Mouse (Mus musculus) CD8-positive naive resting alpha-beta T cell, adult 2 months (primary cell): ENCODE data around the gene Gm42742.
A peak's percentile ranks its signal among the peaks of the same experiment; 100 is the strongest.

ENCODE experiments used
- DNase-seq, 2 experiments: peaks; one replicate each; pipeline ENCODE4 v3.0.0; 2022; ENCODE audit warnings: low read depth in 2 of 2, low spot score in 2 of 2

Gm42742 gene

DNA sequence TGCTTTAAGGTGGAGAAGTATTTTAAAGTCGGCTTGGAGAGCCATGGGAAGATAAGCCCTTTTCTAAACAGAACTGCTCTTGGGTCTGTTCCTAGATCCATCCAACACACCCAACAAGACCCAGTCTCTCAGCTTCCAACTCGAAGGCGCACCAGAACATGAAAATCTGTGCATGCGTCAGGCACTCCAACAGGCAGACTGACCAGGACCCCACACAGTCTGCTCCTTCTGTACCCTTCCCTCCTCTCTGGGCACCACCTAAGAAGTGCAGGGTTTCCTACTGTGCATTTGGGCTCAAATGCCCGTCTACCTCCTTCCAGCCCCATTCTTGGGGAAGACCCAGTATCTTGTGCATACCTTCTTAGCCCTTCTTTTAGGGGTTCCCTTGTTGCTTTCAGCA lies 406 bp downstream of the Gm42742 start:
- DNase-seq: no peak

DNA sequence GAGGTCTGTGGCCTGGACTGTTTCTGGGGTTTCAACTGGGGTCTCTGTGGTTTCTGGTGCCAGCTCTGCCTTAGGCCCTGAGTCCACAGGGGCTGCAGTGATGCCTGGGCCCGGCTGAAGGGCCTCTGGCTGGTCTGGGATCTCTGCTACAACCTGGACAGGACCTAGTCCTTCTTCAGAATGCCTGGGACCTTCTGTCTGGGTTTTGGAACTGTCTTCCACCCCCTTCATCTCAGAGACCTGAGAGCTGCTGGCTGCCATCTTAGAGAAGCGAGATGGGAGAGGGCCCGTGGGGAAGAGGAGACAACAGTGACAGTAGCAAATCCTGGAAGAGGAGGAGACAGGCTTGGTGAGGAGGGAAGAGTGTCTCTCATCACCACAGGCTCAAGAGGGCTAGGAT lies 866 bp downstream of the Gm42742 start:
- DNase-seq: no peak

DNA sequence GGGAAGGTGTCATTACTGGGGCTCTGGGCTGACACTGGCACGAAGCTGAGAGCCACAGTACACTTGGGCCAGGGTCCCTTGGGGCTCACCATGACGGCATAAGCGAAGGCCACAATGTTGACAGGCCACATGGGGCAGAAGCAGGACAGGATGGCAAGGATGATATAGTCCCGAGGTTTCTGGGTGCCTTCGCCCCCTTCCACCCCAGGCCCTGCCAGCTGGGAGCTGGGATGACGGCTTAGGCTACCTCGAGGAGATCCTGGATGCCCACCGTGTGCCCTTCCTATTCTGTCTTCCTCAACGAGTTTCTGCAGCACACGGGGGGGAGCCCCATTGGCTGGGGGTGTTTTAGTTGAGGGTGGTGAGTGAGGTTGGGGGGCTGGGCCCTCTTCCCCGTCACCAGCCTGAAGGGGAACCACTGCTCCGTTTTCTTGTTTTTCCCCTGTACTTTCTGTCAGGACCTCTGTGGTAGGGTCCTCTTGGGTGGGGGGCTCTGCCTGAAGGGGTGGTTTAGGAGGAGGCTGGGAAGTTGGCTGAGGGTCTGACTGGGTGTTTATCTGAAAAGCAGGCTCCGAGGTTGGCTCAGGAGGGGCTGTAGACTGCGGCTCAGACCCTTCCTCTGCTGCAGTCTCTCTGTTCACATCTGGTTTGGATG lies 1.5 kb downstream of the Gm42742 start:
- no peak for DNase-seq

DNA sequence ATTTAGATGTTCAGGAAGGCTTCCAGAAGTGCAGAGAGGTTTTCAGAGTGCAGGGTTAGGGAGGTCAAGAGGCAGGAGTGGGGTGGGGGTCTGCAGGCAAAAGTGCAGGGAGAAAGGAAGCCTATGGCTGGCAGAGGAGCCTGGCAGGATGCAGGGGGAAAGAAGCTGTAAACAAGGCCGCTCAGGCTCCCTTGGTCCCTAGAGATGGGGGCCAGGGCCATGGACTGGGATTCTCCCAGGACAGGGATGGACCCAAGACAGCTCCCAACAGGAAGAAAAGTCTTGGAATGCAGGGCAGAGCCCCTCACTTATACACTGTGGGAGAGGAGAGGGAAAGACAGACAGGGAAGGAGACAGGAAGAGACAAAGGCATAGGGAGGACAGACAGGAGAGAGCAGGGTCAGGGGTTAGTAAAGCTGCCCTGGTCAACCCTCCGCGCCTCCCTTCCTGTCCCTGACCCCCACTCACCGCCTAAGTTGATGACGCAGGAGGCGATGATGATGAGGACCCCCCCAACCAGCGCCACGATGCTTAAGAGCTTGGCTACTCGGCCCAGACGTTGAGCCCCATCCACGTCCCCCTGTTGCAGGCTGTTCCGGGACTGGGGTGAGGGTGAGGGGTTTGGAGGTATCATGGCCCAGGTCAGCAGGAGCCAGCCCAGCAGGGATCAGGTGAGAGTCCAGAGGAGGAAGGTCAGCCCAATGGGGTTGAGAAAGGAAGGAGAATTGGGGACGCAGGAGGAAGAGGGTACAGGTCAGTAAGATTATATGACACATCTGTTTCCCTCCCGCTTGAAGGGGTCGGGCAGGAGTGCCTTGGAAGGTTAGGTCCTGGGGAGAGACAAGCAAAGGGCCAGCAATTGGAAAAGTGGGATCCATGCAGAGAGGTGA lies 2.2 kb downstream of the Gm42742 start:
- DNase-seq: no peak

DNA sequence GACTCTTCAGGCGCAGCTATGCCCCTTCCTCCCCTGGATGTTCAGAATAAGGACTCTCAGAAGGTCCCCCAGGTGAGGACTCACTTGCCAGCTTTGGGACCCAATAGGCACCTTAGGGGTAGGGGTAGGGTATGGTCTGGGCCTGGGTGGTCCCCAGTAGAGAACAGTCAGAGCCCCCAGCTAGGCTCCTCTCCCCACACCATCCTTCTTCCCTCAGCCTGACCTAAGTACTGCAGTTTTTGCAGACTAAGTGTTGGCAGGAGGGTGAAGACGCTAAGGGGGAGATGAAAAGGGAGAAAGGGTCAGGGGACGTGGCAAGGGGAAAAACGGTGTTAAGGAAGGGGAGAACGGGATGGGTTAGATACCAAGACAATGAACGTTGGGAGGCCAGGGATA lies 2.9 kb downstream of the Gm42742 start:
- DNase-seq: no peak

DNA sequence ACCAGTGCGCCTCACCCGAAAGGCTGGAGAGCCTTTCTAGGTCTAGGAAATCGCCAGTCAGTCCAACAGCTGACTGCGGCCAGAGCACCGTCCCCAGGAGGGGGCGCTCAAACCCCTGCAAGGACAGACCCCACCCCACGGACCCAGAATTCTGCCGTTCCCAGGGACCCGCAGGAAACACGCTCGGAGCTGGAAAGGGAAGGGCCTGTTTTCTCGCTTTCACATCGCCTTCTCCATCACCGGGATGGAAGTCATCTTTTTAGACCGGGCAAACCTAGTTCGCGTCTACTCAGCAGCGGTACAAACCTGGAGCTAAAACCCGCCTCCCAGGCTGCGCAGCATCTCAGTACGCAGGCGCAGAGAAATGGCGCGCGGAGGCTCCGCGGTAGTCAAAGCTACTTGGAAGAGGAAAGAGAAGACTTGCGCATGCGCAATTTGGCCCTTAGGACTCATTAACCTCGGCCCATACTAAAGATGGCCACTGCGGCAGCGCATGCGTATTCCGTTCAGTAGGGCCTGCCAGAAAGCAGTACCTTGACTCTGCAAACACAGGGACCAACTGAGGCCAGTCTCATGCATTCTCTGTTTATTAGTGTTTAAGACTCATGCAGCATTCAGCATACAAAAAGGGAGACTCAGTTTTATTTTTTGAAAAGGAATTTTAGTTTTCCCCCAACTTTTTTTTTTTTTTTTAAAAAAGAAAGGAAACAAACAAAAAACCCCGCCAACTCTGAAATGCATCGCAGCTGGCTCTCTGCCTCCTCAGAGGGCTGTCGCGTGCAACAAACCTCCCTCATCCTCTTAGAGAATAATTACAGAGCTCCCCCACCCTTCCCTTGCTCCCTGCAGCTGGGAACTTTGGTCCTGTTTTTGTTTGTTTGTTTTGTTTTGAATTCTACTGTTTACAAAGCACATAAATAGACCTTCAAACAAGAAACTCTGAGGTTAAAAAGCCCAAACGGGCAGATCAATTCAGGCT lies 3.6 kb downstream of the Gm42742 start, which contains the start of gene Pagr1a:
Pagr1a (minus strand) TSS at position 382 of the 979 bp plus-strand sequence.
- DNase-seq: peak; percentile 92

DNA sequence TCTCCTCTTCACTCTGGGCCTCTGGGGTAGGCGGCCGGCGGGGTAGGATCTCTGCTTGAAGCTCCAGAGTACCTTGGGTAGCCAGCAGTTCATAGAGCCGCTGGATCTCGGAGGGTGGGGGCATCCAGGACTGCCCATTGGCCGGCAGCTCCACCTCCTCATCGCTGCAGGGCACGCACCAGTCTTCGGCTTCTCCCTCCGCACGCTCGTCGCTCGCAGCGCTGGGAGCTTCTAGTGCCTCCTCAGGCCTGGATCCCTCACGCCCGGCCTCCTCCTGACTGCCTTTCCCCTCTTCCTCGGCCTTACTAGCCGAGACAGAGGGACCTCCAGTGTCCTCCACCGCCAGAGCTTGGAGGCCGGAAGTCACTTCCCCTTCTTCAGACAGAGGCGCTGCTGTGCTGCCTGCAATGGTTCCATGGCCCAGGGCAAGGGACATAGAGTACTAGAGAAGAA lies 4.4 kb downstream of the Gm42742 start:
- no peak for DNase-seq

DNA sequence TGATC lies 4.6 kb downstream of the Gm42742 start, which contains the start of gene Pagr1b:
Pagr1b (minus strand) TSS at position 4 of the 5 bp plus-strand sequence.
- DNase-seq: no peak

DNA sequence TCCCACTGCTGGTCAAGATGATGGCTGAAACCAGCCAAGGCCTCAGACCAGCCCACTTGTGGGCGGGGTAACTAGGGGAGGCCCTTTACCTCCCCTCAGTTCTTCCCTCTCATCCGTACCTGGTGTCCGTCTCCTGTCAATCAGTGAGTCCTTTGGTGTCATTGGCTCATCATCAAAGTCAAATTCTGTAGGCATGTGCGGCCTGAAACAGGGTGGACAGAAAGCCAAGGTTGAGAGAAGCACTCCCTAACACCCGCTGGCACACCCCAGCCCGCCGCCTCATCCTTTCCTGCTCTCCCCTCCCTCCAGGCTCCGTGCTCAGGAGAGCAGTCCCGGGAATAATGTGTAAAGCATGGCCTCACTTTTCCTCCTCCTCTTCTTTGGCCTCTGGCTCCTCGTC lies 4.8 kb downstream of the Gm42742 start:
- DNase-seq: no peak

DNA sequence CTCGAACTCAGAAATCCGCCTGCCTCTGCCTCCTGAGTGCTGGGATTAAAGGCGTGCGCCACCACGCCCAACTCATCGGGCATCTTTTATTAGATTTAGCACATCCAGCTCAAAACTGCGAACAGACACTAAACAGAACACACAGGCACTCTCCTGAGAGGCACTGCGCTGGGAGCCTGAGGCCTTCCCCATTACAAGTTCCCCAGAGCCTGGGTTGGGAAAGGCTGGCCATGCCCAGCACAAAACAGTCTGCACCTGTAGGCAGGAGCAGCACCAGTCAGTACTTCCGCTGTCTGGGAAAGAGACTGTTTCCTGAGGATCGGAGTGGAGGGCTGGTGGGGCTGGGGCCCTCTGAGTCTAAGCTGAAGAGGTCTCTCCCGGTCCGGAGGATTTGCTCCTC lies 5.9 kb downstream of the Gm42742 start:
- DNase-seq: no peak

DNA sequence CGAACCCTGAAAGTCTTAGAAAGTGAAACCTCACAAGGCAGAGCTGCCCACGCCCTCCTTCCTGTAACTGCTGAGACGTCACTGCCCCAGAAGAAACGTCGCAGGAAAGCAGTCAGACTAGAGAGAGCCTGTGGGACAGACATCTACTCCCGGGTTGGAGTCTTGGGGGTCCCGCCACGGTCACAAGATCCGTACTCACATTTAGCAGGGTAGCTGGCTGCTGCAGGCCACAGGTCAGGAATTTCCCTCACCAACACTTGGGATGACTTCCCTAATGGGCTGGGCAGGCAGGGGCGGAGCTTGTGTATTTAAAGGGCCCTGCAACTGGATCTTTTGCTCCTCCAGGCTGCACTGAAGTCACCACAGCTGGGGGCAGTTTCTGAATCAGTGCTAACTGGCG lies 6.6 kb downstream of the Gm42742 start, which contains the start of gene Mvp:
Mvp (minus strand) TSS at position 302 of the 400 bp plus-strand sequence.
- DNase-seq: peak; percentile 41 to 64

DNA sequence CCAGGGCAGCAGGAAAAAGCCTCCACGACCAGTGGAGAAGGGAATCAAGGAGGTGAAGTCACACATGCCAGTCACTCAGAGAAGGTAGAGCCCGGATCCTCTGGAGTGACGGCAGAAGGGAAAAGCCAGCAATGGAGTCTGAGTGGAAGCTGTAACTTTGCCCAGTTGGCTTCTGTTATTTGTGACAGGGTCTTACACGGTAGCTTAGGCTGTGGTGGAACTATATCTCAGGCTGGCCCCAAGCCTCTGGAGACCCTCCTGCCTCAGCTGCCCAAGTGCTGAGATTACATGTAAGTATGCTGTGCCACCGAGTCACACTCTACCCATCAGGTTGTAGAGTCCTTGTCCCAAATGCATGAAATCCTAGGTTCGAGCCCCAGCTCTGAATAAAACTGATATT lies 7.5 kb downstream of the Gm42742 start:
- DNase-seq: no peak

DNA sequence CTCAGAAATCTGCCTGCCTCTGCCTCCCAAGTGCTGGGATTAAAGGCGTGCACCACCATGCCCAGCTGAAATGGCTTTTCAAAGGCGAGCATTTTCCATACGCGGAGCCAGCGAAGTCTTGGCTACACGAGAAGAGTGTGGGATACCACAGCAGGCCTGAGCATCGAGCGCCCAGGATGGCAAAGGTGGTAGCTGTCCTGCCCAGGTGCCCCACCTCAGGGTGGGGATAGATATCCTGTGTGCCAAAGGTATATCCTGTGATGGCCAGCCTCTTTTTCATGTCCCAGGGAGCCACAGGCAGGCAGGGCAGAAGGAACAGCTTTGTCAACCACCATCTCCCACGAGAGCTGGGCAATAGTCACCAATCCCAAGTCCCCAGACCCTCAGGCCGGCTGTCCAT lies 8.1 kb downstream of the Gm42742 start:
- DNase-seq: no peak

DNA sequence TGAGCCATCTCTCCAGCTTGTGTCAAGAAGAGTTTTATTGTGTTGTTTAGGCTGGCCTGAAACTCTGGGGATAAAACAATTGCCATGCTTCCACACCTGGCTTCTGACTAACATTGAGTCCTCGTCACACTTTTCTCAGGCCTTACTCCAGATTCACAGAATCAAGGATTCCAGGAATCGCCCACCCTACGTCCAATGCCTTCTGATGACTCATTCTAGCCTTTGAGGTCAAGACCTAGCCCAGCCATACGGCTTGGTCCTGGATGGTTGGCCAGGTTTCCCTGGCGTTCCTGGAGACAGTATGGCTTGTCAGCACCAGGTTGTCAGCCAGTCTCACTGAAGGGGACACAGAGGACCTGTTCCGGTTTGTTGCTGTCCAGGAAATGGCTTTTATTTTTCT lies 8.5 kb downstream of the Gm42742 start:
- DNase-seq: no peak

DNA sequence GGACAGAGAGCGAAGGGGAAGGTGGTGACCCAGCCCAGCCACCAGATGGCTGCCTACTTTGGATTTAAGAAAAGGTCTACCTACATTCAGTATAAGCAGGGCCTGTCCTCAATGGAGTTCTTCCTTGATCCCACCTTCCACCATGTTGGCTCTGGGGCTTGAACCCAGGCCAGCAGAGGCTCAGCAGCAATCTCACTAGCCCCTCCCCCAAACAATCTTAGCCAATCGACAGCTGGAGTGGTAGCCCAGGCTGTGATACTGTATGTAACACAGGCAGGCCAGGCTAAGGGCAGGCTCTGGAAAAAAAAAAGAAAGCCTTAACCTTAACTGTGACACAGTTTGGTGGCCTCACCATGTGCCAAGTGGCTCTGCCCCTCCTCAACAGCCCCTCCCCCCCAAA lies 9.2 kb downstream of the Gm42742 start:
- DNase-seq: no peak

DNA sequence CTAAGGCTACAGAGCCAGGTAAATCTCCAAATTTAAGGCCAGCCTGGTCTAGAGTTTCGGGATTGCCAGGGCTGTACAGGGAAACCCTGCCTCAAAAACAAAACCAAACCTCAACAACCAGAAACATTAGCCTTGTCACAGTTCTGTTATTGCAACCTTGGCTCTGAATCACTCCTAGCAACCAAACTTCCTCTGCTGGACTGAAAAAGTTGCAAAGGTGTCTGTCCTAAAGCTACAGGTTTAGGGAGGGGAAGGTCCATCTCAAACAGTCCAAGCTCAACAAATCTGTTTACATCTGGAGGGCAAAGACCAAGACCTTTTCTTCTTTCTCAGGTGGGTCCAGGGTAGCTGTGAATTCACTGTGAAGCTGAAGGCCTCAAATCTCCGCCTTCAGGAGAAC lies 9.8 kb downstream of the Gm42742 start:
- no peak for DNase-seq

DNA sequence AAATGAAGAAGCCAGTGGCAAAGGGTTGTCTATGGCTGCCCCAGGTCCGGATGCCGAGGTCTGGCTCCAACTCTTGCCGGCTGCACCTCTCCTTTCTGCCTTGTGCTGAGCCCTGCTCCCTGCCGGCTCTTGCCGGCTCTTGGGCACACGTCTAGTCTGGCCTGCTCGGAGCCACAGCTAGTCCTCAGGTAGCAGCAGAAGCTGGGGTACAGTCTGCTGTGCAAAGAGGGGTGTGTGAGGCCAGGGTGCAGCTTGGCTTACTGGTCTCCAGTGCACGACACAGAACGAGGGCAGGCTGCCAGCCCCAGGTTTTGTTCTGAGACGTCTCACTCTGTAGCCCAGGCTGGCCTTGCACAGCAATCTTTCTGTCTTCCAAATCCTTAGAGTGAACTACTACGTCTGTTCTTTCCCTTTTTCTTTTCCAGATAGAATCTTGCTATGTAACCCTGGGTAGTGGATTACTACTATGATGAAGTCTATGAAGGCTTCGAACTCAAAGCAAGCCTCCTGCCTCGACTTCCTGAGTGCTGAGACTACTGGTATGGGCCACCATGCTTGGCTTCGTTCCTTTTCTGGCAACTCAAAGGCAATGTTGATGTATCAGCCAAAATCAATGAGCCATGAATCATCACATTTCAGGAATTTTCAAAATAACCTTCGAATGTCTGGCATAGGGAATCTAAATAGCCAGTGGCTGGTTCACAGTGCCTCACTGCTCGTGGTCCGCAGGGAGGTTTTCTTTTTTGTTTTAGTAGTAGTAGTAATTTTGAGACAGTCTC lies 11.4 kb downstream of the Gm42742 start:
- DNase-seq: no peak

DNA sequence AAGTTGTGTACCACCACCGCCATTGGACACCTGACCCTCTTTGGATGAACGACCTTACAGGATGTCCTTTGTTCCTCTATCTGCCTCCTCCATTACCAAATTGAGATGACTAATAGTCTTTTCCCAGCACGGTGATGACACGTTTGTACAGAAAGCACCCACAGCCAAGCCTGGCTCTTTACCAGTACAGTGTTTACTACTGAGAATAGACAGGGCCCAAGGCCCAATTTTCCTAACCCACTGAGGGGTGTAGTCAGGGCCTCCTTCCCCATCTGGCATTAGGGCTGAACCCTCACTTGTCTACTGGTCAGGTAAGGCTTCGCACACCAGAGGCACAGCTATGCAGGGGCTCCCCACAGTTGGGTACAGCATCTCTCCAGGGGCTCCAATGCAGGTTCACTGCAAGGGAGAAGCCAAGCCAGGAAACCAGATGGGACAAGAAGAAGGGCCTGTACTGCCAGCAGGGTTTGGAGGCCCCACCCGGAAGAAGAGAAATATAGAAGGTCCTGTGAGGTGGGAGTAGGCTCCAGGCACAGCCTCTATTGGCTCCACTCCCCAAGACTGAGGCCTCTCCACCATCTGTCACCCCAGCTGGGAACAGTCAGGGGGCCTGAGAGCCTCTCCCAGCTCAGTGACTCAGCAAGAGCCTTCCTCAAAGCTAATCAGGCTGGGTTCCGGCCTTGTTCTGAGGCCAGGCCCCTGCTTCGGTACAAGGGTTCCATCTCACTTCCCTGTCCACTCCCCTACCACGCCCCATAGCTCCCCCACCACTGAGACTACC lies 12.5 kb downstream of the Gm42742 start:
- DNase-seq: no peak

DNA sequence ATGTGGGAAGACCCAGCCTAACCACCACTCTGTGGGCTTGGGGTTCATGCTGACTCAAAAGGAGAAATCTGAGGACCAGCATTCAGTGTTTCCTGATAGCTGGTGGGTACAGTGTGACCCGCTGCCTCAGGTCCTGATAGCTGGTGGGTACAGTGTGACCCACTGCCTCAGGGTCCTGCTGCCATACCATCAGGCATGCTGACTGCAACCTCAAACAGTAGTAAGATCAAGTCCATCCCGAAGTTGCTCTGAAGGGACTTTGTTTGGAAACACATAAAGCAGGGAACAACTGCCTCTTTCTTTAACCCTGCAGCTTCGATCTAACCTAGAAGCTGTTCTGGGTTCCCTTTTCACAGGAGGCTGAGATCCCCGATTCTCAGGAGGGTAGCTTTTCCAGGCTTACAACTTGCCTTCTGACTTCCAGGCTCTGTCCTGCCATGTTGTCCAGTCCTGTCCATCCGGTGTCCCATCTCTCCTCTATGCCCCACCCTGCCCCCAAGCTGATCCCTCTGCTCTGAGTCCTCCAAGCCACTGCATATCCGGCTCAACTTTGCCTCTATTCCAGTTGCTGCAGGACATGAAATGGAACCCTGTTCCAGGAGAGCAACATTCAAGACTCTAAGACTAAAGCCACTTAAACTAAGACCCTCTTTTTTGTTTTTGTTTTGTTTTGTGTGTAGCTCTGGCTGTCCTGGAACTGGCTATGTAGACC lies 13.4 kb downstream of the Gm42742 start:
- DNase-seq: no peak
